Mouse (Mus musculus): ENCODE measurements around the gene Cd160. TPM values are rescaled to one million over a fixed set of nuclear protein-coding genes. Genes with fewer than 3 reads are reported as not detected.

The Cd160 gene
- polyA plus RNA-seq, 1 experiment from 2014 or later: 0.27 TPM

Other genes starting within 250 kb of the Cd160 start
- 48.8 and 55.6 TPM in 2 replicates for gene Polr3gl, start 235.2 kb downstream of the Cd160 start, polyA plus RNA-seq (2015; fragmentation: Nextera tagmentation; extraction: Ambion mirVana)
- gene Ankrd34a, start 232.7 kb downstream of the Cd160 start, polyA plus RNA-seq (2015; fragmentation: Nextera tagmentation; extraction: Ambion mirVana): 3.0 and 3.1 TPM in 2 replicates
- gene Lix1l, start 228.2 kb downstream of the Cd160 start, polyA plus RNA-seq (2015; fragmentation: Nextera tagmentation; extraction: Ambion mirVana): 8.4 and 8.7 TPM in 2 replicates
- 156 and 157 TPM in 2 replicates for gene Rbm8a, start 199.4 kb downstream of the Cd160 start, polyA plus RNA-seq (2015; fragmentation: Nextera tagmentation; extraction: Ambion mirVana)
- 61.8 and 63.3 TPM in 2 replicates for gene Pex11b, start 194.0 kb downstream of the Cd160 start, polyA plus RNA-seq (2015; fragmentation: Nextera tagmentation; extraction: Ambion mirVana)
- gene Gm42957, start 193.9 kb downstream of the Cd160 start, polyA plus RNA-seq (2015; fragmentation: Nextera tagmentation; extraction: Ambion mirVana): 0.23 TPM in 2 replicates
- gene Itga10, start 183.8 kb downstream of the Cd160 start, polyA plus RNA-seq (2015; fragmentation: Nextera tagmentation; extraction: Ambion mirVana): 2.1 and 3.1 TPM in 2 replicates
- 0.87 and 1.2 TPM in 2 replicates for gene Ankrd35, start 159.2 kb downstream of the Cd160 start, polyA plus RNA-seq (2015; fragmentation: Nextera tagmentation; extraction: Ambion mirVana)
- 77.7 and 83.3 TPM in 2 replicates for gene Pias3, start 133.0 kb downstream of the Cd160 start, polyA plus RNA-seq (2015; fragmentation: Nextera tagmentation; extraction: Ambion mirVana)
- 13.8 TPM in 2 replicates for gene Nudt17, start 120.8 kb downstream of the Cd160 start, polyA plus RNA-seq (2015; fragmentation: Nextera tagmentation; extraction: Ambion mirVana)
- 33.5 and 36.4 TPM in 2 replicates for gene Polr3c, start 101.7 kb downstream of the Cd160 start, polyA plus RNA-seq (2015; fragmentation: Nextera tagmentation; extraction: Ambion mirVana)
- gene Rnf115, start 101.7 kb downstream of the Cd160 start, polyA plus RNA-seq (2015; fragmentation: Nextera tagmentation; extraction: Ambion mirVana): 53.0 and 53.1 TPM in 2 replicates
- not detected in 2 replicates for gene Pdzk1, start 67 bp downstream of the Cd160 start, polyA plus RNA-seq (2015; fragmentation: Nextera tagmentation; extraction: Ambion mirVana)
- gene Gja5, start 75.3 kb upstream of the Cd160 start, polyA plus RNA-seq (2015; fragmentation: Nextera tagmentation; extraction: Ambion mirVana): 27.7 and 28.0 TPM in 2 replicates
- gene Gpr89, start 76.0 kb upstream of the Cd160 start, polyA plus RNA-seq (2015; fragmentation: Nextera tagmentation; extraction: Ambion mirVana): 40.3 and 41.5 TPM in 2 replicates
- 0.03 TPM in 1 of 2 replicates, not detected in the other for gene Gja8, start 96.7 kb upstream of the Cd160 start, polyA plus RNA-seq (2015; fragmentation: Nextera tagmentation; extraction: Ambion mirVana)